Mouse (Mus musculus) Muller cell, postnatal 12 days (primary cell): Measurements from ENCODE around the gene Gab2.
"Not testable (repeated sequence)": the region's sequence is repeated elsewhere in the genome, so short reads cannot be mapped to it uniquely, and the experiment has no call there.

Source experiments
- DNase-seq: peaks from one replicate; pipeline ENCODE4 v3.0.0-alpha.2; 2015; ENCODE audit errors: inconsistent ontology term

The Gab2 gene

DNA sequence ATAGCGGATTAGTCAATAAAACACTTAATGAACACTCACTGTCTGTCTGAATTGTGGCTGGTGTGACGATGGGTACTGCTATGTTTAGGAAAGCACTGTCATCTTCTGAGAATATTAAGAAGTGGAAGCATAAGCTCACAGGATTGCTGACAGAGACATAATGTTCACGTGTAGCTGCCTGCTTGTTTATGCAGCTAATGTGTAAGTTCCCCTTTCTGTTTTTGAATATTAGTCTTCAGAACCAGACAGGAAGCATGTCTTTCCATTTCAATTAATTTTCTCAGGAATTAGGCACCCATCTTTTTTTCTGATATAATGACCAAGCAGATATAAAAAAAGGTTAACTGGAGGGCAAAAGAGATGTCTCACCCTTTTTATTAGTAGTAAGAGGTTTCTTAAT, 55.1 kb downstream of the Gab2 start:
- no peak for DNase-seq

DNA sequence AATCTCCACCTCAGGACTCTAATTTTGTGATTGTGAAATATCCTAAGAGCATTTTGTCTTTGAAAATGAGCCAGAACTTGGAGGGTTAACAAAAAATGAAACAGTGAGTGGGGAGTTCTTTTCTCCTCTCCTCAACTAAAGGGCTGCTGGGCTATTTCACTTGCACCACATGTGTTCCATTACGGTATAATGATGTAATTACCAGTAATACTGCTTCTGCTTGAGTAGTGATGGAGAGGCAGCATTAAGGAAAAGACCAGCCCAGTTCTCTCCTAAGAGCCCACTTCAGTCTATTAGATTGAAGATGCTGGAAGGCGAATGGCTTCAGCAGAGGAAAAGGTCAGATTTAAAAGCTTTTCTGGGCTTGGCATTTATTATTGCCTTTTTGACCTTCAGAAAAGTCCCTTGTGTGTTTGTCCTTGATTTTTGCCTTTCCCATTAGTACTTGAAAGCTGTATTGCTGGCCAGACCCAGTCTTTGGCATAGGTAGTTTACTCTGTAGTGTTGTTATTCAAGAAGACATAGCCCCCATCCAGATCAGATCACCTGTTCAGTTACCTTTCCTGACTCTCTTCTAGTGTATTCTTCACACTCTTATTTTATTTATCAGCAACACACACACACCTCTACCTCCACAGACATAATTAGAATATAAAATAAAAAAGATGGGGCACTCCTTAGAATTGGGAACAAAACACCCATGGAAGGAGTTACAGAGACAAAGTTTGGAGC, 69.9 kb downstream of the Gab2 start:
- DNase-seq: no peak

DNA sequence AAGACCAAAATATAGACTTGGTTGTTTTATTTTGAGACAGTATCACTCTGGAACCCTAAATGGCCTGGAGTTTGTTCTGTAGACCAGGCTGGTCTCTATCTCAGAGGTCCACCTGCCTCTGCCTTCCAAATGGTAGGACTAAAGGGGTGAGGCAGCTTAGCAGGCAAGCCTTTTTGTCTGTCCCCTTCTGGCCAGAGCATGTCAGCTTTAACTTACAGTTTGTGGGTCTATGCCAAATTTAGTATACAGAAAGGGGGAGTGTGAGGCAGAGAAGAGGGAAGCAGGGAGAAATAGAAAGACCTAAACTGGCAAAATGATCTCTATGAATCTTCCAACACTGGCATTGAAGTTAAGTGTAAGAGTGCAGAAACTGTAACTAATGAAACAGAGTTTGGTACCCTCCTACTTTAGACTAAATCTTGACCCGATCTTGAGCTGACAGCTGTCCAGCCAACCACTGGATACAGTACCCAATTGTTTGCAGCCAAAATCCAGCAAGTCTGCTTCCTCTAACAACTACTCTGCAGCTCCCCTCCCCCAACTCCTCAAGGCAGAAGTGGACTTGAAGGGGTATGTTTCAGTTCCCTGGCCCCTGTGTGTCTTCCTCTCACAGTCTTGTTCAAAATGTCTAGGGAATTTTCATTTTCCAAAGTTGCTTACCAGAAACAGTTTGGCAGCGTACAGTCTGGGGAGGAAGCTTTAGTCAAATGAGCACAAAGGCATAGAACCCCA, 73.5 kb downstream of the Gab2 start:
- no peak for DNase-seq

DNA sequence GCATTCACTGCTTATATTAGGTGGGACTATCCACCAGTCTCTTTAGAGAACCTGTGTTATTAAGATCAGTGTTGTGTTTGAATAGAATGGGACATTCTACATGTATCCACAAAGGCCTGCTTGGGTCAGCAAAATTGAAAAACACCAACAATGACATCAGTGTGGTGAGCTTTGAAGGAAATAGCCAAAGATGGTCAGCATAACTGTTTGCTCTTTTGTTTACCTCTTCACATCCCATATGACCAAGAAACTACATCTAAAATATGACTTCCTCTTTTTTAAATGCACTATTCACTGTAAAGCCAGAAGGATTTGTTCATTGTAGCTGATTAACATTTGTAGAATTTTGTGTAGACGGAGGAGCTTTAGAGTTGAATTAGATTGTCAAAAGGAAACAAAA, 82.9 kb downstream of the Gab2 start:
- peak; percentile 33 for DNase-seq

DNA sequence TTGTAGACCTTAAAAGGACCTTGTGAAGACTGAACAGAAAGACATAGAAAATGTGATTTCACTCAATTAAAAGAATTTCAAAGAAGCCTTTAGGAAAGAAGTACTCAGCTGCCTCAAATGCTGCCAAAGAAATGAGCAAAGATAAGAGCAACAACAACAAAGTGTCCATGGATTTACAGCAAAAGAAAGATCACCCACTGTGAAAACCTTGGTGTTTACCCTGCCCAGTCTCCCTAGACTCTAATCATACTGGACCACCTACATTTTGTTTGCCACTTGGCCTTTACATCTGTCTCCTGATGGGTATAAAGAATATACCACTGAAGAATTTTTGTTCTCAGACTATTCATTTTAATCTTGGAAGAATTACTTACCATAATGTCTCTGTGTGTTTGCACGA, 89.7 kb downstream of the Gab2 start:
- DNase-seq: no peak

DNA sequence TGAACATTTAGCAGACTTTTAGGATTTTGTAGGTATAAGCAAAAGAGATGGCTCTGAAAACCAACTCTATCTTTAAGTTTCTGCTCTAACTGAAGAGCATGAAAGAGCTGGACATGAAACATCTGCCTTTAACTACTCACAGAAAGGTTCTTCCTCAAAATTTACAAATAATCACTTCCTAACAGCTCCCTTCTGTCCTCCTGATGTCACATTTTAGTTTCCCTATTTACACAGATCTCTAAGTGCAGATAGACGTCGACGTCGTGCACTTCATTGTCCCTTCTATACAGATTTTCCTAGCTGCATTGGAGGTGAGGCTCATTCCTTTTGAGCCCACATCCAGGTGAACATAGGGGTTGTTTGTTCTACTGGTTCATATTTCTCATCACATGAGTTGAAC, 90.3 kb downstream of the Gab2 start:
- no peak for DNase-seq

DNA sequence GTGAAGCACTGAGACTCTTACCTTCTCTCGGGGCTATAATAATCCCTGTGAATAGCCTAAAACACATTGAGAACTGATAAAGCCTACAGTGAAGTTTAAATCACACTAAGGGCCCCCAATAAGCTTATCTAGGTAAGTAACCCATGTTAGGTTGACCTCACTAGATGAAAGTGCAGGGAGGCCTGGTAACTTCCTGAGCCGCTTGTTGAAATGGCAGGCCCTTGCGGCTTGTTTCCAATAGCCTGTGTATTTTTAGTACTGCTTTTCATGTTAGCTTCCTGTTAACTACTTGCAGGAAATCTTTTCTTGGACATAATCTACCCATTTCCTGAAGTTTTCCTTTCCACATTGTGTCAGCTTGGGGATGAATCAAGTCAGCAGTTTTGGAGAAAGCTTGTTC, 90.7 kb downstream of the Gab2 start:
- no peak for DNase-seq

DNA sequence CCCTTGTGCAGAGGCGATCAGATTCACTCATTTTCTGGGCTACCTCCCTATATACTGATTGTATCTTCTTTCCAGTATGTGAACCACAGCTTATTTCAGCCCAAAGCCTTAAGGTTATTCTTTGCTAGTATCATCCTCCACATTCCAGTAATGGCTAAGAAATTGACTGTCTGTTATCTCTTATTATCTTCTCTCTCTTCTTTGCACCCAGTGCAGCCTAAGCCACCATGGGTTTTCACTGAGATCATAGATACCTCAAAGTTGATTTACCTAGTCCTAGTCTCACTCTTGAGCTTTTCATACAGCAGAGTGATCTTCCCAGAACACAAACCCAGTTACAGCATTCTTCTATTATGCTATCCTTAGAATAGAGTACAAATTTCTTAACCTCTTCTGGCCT, 100.5 kb downstream of the Gab2 start:
- DNase-seq: no peak

DNA sequence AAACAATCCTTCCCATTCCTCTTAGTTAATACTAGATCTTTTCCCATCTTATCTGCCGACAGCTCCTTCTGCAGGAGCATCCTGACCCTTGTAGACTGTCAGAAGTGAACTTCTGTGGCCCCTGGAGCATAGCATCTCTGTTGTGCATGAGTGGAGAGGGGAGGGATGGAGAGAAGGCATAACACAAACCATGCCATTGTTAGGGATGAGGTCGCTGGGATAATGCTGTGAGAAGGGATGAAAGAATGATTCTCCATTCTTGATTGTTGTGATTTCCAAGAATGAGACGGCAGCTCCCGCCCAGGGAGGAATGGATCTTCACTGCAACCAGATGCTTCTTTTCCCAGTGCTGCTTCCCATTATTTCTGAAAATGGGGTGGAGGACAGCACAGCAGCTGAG, 102.0 kb downstream of the Gab2 start:
- peak; percentile 62 for DNase-seq

DNA sequence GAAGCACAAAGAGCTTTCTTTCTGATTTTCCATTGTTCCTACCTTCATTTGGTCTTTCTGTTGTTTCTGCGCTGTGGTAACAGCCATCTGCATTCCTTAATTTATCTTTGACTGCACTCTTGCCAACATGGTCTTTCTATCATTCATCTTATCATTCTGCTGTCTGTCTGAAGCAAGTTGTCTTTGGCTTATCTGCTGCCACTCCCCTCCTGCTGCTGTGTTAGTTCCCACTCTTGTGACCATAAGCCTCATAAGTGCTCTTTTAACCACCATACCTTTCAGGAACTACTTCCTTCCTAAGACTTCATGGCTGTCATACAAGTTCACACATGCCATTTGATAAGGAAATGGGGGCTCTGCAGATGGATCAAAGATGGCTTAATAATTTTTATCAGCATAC, 102.6 kb downstream of the Gab2 start:
- no peak for DNase-seq

DNA sequence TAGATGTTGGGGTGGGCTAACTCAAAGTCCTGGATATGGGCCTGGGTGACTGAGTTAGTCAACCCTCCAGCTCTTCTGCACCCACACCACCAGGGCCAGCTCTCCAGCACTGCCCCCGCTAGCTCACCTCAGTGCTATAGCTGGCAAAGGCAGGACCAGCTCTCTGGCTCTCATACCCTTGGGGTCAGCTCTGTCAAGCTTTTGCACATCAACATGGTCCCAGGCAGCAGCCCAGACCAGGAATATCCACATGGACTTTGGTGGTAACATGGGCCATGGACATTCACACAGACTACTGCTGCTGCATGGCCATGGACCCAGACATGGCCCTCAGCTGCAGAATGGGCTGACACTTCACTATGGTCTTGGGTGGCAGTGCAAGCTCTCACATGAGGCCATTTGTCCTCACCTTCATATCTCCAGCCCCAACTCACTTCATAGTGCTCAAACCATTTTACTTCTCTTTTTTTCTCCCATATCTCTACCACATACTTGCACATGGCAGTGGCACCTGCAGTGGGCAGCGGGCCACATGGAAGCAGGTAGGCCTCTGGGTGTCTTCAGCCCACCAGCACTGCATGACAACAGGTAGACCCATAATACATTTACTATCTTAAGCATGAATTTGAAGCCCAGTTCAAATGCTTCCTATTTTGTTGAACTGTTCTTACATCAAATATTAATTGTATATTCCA, 106.1 kb downstream of the Gab2 start:
- DNase-seq: no peak

DNA sequence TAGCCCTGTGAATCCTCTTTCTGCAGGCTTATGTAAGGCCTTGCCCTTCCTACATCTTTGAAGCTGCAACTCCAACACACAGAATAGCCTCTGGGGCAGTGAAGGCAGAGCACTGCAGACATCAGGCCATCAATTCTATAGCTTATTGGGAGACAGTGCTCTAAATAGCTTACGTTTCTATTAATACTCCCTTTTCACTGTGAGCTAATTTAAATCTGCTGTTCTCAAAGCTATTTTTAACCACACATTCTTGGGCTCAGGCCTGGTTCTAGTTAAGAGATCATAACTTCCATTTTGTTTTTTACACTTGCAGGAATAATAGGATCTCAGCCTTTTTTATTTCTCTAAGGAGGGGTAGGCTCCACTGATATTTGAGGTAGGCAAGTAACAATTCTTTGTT, 107.7 kb downstream of the Gab2 start:
- no peak for DNase-seq

DNA sequence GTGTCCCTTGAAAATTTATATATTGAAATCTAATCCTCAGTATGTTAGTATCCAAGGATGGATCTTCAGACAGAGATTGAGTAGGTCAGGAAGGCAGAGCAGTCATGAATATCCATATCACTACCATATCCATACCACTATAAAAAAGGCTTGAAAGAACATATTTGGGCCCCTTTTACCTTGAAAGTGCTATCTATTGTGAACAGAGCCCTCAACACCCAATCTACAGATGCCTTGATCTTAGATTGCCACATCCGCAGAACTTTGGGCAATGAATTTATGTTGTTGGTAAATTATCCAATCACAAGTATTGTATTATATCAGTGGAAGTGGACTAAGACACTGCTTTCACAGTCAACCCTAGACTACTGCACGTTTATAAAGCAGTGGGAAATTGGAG, 122.5 kb downstream of the Gab2 start:
- DNase-seq: no peak

DNA sequence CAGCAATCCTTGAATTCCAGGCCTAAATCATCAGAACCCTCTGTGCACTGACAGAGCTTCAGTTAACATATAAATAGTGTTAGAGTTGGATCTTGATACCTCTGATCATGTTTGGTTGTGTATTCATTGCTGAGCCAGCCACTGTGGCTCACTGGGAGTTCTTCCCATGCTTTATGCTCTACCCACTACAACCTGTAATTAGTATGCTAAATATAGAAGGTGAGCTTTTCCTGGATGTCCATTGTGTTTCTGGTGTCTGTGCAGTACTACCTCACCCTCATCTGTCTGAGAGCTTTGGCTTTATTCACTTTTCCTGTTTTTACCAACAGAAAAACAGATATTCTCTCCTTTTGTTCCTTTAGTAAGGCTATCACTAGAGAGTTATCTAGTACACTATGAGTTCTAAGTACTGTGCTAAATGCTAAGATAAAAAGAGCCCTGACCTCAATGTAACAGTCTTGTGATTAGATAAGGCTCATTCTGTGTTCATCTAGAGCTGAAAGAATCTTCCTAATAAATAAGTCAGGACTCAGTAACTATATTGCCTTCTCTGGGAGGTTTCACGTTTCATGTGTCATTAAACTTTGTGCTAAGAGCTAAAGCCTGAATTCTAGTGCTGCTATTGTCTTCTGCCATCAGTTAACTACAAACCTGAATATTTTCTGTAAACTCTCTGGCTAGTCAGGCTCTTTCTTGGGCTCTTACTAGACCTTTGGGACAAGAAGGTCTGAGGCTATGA, 127.6 kb downstream of the Gab2 start:
- DNase-seq: no peak

DNA sequence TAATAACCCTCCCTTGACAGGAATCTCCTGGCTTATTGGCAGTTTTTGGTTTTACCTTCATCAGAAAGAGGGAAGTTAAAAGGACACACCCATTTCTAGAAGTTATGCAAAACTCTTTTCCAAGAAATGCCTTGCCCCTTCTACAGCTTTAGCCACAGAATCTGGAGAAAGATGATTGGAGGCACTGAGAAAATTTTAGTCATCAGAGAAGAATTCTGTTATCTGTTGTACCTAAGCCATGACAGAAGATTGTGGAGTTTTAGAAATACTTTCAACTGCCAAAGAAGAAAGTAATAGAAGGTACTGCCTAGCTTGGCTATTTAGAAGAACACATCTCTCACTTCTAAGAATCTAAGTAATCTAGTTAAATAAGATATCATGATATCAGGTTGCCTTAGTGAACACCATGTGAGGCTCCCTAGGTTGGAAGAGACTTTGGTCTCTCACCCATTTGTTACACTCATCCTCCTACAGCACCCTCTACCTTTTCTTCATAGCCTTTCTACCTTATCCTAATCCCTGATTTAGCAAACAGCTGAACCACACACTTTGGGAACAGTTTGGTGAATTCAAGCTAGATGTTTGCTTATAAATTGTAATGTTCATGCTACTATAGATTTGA, 128.8 kb downstream of the Gab2 start:
- no peak for DNase-seq

DNA sequence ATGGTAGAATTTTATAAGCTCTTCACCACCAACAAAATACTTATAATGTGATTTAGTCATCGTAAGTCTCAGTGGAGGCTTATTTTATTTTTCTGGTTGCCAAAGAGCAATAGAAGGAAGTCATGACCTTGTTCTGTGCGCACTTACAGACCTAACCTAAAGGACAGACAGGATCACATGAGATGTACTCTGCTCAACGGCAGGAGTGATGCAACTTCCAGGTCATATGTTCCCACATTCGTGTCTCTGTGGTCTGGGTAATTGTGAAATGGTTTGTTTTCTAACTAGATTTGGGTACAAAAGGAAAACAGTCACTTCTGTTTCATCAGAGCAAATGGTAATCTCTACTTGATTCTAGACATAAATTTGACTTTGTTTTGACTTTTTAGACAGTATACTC, 129.7 kb downstream of the Gab2 start:
- no peak for DNase-seq

DNA sequence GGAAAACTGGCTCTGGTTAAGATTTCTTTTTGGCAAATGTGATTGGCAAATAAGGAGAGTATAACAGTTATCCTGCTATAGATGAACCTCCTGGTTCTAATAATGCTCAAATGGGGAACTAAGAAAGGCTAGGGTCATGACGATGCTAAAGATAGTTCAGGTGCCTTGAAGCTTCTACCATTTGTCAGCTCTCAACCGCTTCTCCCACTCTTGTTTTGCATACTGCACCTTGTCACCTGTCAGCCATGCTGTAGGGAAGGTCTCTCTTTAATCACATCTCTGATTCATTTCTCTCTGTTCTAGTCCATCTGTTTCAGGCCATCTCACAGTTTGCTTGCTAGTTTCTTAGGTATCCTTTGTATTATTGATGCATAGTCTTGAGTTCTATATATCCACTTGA, 142.4 kb downstream of the Gab2 start:
- DNase-seq: no peak

DNA sequence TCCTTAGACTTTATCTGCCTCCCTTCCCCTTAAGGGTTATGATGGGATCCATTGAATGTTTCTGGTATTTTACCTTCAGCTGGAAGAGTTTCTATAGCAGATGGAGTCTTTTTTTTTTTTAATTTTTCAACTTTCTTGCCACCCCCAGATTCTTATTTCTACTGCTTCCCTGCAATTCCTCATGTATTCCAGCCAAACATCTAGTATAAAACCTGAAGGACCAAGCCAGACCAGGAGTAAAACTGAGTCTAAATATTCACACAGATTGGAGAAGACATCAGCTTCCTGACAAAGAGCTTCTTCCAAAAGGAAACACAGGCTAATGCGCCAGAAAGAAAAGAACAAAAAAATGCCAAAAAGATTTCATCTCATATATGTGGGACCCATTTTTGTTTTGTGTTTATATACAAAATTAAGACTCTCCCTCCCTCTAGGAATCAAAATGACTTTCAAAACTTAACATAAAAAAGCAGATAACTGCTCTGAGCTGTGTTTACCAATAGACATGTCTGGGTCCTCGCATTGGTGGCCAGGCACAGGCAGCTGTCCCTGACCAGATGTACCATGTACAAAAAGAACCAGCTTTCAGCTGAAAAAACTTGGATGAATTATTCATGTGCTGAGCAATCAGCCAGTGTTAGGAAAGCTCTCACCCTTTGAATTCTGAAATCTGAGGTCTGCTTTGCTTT, 164.0 kb downstream of the Gab2 start:
- DNase-seq: no peak

DNA sequence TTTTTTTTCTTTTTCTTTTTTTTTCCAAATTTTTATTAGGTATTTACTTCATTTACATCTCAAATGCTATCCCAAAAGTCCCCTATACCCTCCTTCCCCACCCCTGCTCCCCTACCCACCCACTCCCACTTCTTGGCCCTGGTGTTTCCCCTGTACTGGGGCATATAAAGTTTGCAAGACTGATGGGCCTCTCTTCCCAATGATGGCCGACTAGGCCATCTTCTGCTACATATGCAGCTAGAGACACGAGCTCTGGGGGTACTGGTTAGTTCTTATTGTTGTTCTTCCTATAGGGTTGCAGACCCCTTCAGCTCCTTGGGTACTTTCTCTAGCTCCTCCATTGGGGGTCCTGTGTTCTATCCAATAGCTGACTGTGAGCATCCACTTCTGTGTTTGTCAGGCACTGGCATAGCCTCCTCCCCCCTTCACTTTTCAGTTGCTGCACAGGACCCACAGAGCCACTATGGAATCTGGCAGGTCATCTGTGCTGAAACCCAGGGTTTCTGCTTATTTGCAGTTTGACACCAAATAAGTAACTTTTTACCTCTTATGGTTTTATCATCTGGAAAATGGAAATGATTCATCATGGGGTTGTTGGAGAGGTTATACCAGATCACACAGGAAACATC, 164.7 kb downstream of the Gab2 start:
- DNase-seq: not testable (repeated sequence)

DNA sequence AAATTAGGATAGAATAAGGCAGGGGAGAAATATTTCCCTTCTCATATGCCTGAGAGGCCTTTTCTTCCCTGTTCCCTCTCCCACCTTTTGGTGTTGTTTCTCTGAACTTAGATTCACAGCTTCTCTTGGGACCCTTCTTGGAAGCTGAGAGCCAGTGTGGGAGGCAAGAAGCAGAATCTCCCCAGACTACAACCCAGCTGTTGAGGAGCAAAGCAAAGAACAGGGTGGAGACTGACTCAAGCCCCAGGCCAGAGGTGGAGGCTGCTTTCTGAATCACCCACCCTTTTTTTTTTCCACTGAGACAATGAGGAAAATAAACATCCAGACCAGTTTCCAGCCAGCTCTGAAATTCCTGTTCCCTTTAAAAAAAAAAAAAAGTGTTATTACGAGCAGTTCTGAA, 166.3 kb downstream of the Gab2 start:
- no peak for DNase-seq

DNA sequence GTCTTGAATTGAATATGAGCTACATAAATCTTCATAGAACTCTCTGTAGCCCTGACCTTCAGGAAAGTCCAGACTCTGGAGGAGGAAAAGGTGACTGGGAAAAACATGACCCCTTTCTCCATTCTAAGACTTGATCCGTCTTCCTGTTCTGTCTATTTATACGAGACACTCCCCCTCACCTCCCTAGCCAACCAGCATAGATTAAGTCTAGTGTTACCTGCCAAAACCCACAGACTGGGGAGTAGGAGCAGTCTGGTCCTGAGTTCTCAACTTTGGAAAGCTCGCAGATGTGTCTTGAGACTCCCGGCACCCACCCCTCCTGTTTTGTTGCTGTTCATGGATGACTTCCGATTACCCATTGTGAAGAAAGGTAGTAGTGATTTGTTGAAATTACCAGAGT, 166.8 kb downstream of the Gab2 start:
- DNase-seq: no peak
